Mouse (Mus musculus): ENCODE measurements around the gene Tlx2.
A peak's percentile ranks its signal among the peaks of the same experiment; 100 is the strongest.

The Tlx2 gene

DNA sequence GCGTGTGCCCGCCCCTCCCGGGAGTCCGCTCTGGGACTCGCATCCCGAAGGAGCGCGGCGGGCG is at the start of gene Tlx2:
TSS of gene Tlx2 (minus strand) at position 47 of the 64 bp plus-strand sequence.
- DNase-seq (ENCODE audit: low read depth): no peak

DNA sequence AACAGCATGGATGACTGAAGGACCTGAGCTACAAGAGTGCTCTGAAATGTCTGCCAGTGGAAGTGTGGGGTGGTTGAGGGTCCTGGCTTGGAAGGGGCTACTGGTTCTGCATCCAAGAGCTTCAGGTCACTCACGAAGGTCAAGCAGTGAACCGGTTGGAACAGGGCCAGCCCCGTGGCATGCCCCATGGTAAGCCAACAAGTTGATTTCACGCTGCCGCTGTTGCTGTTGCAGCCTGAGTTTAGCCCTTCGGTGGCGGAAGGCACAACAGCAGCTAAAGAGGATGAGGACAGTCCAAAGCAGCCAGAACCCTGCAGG is 49.6 kb upstream of the Tlx2 start:
- no peak for DNase-seq (ENCODE audit: low read depth)

DNA sequence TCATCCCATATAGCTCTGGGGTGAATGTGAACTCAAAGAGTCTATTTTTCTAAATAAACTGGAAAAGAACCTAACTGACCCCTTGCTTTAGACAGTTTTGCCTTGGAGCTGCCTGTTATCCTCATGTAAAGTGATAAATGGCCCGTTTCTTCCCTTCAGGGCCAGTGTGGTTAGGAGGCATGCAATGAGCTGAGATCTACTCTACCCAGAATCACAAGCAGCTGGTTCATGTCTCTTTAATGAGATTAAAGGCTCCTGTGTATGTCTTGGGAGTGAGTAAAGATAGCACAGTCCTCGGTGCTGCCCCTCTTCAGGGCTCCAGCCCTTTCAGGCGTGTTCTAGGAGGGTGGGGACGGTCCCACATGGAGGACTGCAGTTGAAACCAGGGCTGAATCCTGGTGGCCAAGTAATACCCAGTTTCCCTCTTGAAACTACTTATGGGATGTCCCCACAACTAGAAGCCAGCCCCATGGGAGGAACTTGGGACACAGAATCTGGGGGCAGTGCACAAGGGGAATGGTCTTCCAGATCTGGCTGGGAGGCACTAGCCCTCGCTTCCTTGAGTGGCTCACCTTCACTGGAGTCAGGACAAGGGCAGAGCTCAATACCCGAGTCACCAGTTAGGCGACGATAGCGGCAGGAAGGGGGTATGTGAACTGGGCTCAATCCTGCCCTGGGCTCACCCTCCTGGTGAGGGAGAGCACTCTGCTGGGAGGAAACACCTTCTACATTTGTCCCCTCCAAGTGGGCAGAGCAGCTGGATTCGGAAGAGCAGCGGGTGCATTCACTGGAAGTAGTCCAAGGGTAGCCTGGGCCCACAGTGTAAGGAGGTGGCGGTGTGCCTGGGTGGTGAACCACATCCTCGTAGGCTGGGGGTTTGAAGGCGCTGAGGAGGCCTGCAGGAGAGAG is 49.0 kb upstream of the Tlx2 start:
- DNase-seq (ENCODE audit: low read depth): no peak

DNA sequence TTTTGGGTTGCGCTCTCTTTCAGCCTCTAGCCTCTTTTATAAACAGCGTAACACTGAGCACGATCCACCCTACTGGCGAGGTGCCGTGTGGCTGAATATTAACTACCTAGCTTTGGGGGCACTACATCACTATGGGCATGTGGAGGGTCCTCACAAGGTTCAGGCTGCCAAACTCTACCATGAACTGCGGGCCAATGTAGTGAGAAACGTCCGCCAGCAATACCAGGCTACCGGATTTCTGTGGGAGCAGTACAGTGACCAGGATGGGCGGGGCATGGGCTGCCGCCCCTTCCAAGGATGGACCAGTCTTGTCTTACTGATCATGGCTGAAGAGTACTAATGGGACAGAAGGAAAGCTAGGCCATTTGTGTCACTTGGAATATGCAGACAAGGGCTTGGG is 48.3 kb upstream of the Tlx2 start:
- no peak for DNase-seq (ENCODE audit: low read depth)

DNA sequence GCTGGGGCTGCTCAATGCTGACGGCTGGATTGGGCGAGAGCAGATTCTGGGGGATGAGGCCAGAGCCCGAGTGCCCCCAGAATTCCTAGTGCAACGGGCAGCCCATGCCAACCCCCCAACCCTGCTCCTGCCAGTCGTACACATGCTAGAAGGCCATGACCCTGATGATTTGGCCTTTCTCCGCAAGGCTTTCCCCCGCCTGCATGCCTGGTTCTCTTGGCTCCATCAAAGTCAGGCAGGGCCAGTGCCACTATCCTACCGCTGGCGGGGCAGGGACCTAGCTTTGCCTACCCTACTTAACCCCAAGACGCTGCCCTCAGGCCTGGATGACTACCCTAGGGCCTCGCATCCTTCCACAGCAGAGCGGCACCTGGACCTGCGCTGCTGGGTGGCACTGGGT is 47.5 kb upstream of the Tlx2 start:
- DNase-seq (ENCODE audit: low read depth): no peak

DNA sequence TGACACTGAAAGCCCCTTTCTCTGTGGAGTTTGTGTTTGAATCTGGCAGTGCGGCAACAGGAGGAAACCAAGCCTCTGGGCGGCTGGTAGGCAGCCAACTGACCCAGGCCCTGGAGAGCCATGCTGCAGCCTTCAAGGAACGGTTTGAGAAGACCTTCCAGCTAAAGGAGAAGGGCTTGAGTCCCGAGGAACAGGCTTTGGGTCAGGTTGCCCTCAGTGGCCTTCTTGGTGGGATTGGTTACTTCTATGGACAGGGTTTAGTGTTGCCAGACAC is 47.0 kb upstream of the Tlx2 start:
- no peak for DNase-seq (ENCODE audit: low read depth)

DNA sequence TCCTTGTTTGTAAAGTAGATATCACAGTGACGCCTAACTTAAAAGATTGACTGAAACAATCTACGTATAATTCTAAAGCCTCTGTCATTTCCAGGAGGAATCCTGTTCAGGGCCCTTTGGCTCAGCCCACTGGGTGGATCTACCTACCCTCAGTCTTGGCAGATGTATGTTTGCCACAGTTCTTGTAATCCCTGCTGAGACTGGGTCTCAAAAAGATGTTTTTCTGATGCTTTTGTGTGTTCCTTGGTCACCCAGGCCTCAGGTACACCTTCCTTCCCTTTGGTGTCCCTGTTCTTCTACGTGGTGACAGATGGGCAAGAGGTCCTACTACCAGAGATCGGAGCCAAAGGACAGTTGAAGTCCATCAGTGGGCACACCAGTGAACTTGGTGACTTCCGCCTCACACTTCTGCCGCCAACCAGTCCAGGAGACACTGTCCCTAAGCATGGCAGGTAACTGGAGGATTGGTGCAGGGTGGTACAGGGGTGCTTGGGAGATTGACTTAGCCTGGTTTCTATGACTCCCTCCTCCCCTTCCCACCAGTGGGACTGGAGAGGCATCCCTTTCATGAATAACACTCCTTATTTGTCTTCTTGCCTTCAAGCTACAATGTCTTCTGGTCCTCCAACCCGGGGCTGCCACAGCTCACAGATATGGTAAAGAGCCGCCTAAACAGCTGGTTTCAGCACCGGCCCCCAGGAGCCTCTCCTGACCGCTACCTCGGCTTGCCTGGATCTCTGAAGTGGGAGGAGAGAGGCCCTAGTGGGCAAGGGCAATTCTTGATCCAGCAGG is 46.5 kb upstream of the Tlx2 start:
- no peak for DNase-seq (ENCODE audit: low read depth)

DNA sequence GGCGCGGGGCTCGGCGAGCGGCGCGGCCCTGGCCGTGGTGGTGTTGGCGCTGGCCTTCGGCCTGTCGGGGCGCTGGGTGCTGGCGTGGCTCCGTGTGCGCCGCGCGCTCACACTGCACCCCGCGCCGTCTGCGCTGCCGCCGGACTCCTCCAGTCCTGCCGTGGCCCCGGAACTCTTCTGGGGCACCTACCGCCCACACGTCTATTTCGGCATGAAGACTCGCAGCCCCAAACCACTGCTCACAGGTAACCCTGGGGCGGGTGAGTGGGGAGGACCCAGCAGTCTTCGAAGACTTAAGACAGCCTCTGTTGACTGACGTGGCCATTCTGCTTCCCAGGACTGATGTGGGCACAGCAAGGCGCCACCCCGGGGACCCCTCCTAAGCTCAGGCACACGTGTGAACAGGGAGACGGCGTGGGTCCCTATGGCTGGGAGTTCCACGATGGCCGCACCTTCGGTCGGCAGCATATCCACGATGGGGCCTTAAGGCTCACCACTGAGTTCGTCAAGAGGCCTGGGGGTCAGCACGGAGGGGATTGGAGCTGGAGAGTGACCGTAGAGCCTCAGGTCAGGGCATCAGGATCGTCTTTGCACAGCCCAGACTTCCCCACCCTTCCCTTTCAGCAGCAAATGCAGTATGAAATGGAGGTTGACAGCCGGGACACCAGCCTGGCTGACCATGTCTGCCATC is 45.7 kb upstream of the Tlx2 start:
- DNase-seq (ENCODE audit: low read depth): no peak

DNA sequence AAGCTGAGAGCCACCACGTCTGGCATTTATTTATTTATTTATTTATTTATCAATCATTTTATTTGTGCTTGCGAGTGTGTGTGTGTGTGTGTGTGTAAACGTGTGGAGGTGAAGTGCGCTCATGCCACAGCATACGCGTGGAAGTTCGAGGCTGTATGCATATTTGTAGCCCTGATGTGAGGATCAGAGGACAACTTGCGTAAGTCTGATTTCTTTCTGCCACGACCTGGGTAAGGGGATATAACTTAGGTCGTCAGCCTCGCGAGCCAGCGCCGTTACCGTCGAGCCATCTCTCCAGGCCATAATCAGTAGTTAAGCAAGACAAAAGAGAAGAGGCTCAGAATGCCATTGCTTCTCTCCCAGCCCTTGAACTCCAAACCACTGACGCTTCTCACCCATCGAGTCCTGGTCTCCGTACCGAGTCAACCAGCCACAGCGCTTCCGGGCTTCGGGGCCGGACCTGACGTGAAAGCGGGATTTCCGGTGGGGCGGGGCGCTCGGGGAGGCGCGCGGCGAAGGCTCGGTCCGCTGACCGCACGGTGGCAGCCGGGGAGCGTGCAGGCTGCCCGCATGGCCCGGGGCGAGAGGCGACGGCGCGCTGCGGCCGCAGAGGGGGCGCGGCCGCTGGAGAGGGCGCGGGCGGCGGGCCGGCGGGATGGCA is 45.0 kb upstream of the Tlx2 start, which contains the start of gene Mogs:
TSS of gene Mogs (plus strand) at position 486 of the 661 bp plus-strand sequence.
- peak; percentile 84 for DNase-seq (ENCODE audit: low read depth)

DNA sequence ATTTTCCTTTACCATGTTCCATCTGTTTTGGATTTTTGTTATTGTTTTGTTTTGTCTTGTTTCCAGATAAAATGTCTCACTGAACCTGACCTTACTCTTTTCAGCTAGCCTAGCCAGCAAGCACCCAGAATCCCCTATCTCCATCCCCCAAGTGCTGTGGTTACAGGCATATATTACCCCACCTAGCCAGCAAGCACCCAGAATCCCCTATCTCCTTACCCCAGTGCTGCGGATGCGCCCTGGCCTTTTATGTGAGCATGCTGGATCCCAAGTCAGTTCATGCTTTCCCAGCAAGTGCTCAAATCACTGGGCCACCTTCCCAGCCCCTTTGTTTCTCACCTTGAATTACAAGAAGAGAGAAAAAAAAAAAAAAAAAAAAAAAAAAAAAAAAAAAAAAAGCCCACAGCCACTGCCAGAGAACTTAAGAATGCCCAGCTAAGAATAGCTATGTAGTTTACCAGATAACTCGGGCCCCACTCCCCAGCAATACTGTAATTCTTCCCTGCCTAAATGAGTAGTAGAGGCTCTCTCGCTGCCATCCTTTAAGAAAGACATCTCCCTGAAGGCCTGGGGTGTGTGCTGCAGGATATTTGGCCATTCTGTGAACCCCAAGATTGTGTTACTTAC is 41.5 kb upstream of the Tlx2 start:
- DNase-seq (ENCODE audit: low read depth): no peak

DNA sequence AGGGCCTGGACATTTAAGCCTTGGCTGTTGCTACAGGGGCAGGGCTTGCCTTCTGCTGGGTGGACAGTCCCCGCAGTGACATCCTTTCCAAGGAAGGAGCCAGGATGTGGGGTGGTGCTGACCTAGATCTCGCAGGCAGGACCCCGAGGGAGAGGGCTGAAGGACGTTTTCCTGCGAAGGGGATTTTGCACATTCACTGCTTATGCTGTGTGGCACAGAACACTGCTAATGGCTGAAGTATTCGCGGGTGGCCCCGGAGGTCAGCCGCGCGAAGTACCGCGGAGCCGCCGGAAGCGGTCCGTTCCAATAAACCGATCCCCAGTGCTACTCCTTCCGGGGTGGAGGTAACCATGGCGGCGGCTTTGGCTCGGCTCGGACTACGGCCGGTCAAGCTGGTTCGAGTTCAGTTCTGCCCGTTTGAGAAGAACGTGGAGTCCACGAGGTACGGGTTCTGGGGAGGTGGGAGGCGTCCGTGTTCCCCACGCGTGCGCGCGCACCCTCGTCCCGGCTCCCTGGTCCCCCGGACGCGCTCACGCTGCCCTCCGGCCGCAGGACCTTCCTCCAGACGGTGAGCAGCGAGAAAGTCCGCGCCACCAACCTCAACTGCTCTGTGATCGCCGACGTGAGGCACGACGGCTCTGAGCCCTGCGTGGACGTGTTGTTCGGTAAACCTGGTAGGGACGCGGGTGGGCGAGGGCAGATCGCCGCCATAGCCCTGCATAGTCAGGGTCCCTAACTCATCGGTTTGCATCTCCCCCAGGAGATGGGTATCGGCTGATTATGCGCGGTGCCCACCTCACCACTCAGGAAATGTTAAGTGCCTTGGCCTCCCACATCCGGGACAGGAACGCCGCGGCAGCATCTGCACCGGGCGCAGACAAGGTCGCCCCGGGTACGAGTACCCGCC is 38.9 kb upstream of the Tlx2 start, which contains the start of gene Mrpl53:
TSS of gene Mrpl53 (plus strand) at position 279 of the 907 bp plus-strand sequence.
- no peak for DNase-seq (ENCODE audit: low read depth)

DNA sequence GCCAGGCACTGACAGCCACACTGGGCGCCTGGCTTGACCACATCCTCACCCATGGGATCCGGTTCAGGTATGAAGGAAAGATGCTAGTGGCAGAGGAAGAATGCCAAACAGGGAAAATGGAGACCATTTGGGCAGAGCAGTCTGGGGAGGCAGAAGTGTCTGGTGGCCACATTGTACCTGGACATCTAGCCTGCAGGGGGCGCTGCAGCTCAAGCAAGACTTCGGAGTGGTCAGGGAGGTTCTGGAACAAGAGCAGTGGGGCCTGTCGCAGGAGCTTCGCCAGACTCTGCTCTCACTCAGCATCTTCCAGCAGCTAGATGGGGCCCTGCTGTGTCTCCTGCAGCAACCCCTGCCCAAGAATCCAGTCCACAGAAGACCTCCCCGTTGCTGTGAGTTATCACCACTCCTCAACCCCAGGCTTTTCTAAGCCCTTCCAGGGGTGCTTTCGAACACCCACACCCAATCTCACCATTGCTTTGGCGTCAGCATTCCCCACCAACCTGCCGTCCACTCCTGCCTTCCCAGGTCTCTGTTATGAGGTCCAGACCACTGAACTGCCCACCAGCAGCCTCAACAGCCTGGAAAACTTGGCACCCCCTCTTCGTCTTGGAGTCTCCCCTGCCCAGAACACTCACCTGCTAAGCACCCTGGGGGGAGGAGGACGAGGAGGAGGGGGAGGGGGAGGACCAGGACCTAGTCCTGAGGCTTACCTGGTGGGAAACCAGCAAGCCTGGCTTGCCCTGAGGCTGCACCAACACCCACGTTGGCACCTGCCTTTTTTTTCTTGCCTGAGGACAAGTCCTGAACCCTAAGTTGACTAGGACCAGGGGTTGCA is 37.7 kb upstream of the Tlx2 start:
- peak; percentile 81 for DNase-seq (ENCODE audit: low read depth)

DNA sequence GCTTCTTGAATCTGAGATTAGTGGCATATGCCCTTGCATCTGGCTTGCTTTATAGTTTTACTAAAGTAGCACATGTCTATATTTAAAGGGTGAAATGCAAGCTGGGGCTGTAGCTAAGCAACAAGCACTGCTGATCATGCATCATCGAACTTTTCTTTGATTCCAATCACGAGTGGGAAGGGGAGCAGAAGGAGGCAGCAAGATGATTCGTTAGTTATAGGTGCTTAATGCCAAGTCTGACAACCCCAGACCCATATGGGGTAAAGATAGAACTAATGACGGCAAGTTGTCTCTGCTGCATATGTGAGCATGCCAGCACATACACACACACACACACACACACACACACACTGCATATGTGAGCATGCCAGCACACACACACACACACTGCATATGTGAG is 34.1 kb upstream of the Tlx2 start:
- DNase-seq (ENCODE audit: low read depth): no peak

DNA sequence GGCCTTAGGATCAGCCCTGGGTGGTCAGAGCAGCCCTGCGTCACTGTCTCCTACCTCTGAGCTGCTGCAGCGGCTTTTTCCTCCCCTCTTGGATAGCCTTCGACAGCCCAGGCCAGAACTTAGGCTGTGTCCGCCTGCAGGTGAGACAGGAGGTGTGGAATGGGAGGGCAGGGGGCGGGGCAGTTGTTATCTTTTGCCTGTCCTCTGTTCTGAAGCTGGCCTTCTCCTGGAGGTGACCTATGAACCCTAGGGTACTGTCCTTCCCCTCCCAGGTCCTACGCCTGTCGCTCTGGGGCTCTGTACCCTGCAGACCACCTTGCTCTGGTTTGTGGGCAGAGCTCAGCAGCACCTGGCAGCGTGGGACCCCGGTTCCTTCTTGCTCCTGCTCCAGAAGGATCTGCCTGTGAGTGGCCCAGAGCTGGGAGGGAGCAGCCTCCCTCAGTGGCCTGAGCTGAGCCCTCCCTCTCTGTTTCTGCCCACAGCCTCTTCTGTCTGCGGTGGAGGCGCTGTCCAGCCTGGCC is 33.1 kb upstream of the Tlx2 start:
- no peak for DNase-seq (ENCODE audit: low read depth)

DNA sequence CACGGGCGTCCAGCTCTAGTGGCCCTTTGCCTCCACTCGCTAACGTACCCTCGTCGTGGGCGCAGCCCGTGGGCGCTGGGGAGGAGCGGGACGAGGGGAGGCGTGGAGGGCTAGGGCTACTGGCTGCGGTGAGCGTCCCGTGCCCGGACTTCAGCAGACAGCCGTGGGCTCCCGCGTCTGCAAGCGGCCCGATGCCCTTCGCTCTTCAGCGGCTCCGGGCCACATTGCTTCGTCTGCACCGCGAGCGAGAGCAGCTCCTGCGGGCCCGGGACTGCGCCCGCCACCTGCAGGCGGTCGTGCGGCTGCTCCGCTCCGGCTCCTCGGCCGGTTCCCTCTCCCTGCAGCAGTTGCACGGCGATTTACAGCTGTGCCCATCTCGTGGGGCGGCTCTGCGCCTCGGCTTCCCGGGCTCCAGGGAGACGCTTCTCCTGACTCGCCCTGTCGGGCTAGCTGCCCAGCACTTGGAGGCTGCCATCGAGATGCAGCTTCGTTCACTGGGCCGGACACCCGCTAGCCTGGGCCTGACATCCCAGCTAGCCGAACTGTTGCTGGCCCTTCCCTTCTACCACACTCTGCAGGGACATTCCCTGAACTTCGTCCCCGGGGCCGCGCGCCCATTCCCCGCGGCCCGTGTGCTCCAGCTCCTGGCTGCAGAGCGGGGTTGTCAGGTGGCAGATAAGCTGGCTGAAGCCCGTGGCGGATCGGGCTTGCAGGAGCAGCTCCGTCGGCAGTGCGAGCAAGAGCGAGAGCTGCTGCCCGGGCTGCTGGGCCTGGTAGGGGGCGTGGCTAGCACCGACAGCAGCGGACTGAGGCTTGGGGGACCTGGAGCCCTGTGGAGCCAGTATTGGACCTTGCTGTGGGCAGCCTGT is 31.8 kb upstream of the Tlx2 start:
- DNase-seq (ENCODE audit: low read depth): no peak

DNA sequence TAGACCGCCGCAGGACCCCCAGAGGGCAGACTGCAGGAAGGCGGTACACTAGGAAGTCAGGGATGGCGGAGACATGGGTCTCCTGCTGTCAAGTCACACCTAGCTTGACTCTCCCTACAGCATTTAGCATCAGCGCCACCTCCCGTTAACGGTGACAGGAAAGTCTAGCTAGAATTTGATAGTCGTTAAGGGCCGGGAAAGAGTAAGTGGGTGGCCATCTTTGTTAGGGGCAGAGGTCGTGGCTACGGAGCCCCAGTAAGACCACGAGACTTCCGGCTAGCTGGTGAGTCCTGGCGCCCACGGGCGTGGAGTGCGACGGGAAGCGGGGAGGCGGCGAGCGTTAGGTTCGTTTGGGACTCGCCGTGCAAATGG is 31.2 kb upstream of the Tlx2 start, which contains the start of the genes Ccdc142 and Gm42688:
TSS of gene Ccdc142 (plus strand) at position 286 of the 372 bp plus-strand sequence.
TSS of gene Gm42688 (plus strand) at position 302 of the 372 bp plus-strand sequence.
- peak; percentile 89 for DNase-seq (ENCODE audit: low read depth)

DNA sequence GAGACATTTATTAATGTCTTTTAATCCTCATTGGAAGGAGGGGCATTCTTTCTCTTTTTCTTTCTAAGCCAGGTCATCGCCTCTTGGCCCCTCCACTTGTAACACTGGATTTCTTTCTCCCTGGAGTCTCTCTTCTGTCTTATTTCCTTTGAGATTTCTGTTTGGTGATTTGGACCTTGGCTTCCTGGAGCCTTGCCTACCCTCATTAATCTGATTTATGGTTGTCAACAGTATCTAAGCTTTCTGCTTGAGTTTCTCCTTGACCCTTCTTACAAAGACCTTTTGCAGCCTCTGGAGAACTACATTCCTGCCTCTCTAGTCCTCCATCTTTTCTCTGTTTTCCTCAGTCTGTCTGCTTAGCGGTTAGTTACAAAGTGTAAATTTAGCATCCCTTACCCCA is 28.3 kb upstream of the Tlx2 start:
- no peak for DNase-seq (ENCODE audit: low read depth)

DNA sequence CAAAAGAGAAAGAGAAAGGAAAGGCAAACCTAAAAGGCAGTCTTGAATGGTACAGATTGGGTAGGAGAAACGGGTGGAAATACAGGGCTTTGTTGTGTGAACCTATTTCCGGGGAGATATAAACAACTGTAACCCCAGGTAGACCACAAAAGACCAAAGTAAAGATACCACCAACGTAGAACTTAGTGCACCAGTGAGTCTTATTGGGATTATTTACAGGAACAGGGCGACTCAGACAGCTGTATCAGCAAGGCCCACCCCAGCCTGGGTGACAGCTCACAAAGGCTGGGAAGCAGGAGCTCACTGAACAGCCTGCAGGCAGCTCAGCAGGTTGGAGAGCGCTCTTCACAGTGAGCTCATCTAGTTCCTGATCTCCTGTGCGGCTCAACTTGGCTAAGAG is 25.9 kb upstream of the Tlx2 start:
- no peak for DNase-seq (ENCODE audit: low read depth)

Data from c-Kit-positive CD71-positive TER-119-negative erythroid progenitor cells, embryonic 14.5 days (primary cell).